Mouse (Mus musculus) large intestine, adult 2 months (tissue): ENCODE results near the gene Prkar2b. TPM values are rescaled to one million over a fixed set of nuclear protein-coding genes. Genes with fewer than 3 reads are reported as not detected.

Experiments
- DNase-seq: peaks from one replicate; pipeline ENCODE4 v3.0.0-alpha.2; 2012; ENCODE audit warnings: low read depth, low spot score
- WGBS: fragments of 180-500 bp; shearing (Covaris S2); methylation state at CpG from one replicate; pipeline ENCODE4 v1.1.7; 2018; 5-methylcytosine and 5-hydroxymethylcytosine counted together
- polyA plus RNA-seq: library from polyadenylated mRNA; depleted of rRNA; stranded (reverse); fragments of >200 nt; gene quantifications from 2 replicates; pipeline ENCODE4 v1.2.3, GENCODE M21; 2012; rRNA removed

The Prkar2b gene
- polyA plus RNA-seq: 1.3 and 1.7 TPM in 2 replicates

DNA sequence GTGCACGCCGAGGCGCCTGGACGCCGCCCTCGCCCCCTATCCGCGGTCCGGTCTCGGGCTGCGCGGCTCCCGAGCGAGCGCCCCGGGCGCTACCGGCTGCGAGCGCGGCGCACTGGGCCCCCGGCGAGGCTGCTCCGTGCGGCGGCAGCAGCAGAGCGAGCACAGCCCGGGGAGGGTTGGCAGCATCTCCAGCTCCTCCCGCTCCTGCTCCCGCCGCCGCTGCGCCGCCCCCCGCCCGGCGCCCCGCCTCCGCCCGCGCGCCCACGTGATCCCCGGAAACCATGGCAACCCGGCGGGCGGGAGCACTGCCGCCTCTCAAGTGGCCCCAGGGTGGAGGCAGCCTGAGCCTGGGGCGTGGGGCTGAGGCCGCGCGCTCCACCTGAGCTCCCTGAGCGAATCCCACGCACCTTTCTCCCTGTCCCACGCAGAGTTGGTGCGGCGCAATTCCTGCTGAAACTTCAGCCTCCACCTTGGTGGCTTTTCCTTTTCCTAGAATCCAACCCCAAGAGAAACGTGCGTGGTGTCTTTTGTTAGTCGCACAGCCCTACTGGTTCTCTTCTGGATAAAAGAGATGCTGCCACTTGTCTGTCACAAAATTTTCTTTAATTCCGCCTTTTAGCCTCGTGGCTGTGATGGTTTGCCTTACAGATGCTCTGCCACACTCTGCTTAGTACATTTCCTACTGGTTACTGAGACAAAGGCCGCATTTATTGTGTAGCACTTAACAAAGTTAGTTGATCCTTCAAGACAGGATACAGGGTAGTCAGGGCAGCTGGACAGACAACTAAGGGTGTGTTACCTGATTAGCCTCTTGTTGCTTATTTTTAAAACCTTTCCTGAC, at the start of gene Prkar2b:
Prkar2b (minus strand) TSS at position 207 of the 841 bp plus-strand sequence.
- 2% methylated on average over 61 of the region's 64 CpGs for WGBS
- peak; percentile 22 for DNase-seq

DNA sequence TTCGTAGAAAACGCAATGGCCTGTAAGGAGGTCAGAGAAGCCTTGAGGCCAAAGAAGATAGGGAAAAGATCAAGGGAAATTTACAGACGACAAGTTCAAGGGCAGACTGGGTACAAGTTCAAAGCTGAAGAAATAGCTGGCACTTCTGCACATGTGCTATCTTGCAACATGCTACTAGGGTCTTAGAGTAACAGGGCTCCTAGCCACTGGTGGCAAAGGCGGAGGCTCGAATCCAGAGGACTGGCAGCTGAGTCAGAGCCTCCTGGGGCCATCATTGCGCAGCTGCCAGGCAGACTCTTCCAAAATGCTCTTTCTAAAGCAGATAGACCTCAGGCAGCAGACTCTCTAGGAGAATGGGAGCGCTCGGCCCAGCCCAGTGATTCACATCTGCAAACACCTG, 48.1 kb upstream of the Prkar2b start:
- 92% methylated on average over 8 of the region's 8 CpGs for WGBS
- DNase-seq: no peak

DNA sequence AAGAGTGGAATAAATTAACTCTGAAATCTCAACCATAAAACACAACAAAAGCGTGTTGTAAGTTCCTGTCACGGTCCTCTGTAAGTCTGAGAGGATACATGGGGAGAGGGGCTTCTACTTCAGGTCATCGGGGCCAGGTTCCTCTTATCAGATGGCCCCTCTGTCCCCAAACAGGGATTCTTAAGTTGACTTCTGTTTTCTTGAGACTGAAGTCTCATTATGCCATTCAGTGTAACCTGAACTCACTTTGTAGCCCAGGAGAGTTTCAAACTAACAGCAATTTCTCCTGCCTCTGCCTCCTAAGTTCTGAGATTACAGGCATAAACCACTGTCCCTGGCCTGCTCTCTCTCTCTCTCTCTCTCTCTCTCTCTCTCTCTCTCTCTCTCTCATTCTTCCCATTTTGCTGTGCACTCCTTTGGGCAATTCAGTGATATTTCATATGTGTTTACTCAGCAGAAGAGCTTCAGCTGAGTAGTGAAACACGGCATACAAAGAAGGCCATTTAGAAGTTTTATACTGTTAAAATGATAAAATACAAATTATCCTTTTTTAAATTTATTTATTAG, 43.9 kb upstream of the Prkar2b start:
- 73% methylated on average over 4 of the region's 4 CpGs for WGBS

DNA sequence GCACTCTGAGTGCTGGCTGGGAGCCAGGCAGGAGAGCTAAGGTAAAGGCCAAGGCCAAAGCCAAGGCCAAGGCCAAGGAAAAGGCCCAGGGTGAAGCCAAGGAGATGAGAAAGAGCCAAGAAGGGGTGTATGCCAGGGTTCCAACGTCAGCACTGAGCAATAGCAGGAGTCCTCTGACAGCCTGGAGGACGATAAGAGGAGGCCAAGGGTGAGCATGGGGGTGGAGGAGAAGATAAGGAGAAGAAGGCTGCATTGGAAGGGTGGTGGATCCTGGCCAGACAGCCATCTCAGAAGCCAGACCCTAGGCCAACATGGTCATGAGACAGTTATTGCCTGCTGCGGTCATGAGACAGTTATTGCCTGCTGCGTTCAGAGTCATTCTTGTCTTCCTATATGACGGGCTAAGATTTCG, 43.4 kb upstream of the Prkar2b start:
- 78% methylated on average over 6 of the region's 6 CpGs for WGBS
- DNase-seq: no peak

More for the DNA sequence above, 43.9 kb upstream of the Prkar2b start:
- DNase-seq: no peak

DNA sequence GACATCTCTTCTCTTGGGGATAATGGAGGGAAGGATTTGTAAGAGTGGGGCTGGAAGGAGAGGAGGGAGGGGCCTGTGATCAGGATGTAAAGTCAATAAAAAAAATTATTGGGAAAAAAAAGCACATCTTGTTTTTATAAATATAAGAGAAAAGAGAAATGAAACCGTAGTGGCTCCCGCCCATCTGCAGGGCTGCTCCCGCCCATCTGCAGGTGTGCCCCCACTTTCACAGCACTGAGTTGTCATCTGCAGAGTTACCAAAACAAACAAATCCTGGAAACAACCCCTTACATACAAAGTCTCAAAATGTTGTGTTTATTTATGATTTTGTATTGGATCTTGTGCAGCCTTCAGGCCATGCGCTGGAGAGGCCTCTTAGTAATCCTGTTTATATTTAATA, 40.2 kb upstream of the Prkar2b start:
- no peak for DNase-seq
- WGBS: 83% methylated on average over 4 of the region's 4 CpGs

DNA sequence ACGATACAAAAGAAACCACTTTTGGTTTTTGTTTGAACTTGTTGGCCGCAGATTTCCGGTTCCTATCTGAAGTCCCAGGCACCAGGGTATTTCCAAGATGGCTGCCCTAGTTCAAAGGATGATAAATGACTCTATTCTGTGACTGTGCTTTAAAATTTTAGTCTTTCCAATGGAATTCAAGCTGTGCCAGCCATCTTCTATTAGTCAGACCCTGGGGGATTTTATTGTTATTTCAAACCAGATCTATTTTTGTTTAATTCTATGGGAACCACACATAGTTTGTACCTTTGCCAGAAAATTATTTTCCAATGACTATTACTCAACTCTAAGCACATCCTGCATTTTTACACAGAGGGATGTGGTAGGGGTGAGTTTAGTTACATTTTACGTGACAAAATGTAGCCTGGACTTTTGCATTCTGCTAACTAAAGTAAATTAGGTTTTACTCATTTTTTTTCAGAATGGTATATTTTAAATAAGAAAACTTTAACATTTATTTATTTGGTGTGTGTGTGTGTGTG, 38.6 kb upstream of the Prkar2b start:
- no peak for DNase-seq
- 79% methylated on average over 4 of the region's 4 CpGs for WGBS

DNA sequence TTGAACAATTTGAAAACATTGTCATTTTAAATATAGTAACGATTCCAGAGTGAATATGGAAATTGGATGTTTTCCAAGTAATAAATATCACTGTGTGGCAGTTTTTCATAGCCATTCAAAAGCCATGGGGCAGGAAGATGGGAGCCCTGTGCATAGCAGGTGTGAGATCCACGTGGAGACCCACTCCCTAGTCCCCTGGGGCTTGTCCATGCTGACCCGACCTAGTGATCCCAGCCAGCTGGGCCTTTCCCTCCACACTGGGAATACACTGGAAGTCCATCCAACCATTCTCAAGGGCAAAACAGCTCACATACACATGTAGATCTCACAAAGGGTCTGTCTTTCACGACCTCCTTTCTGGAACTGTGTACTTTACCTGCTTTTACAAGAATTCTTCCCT, 37.5 kb upstream of the Prkar2b start:
- WGBS: 44% methylated on average over 4 of the region's 4 CpGs
- no peak for DNase-seq

DNA sequence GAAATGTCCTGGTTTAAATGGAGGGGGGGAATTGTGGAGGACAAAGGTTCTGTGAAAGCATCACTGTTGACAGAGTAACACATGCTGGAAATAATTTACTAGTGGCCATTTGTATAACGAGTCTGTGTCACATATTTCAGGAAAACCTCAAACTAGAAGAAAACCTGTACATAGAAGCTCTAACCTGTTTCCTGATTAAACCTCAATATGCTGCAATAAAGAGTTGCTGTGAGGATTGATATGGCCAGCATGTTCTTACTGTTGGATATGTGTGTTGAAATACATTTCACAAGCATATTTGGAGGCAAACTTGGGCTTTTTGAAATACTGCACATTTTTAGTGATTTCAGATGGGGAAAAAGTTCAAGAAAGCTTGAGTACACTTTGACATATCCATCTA, 36.0 kb upstream of the Prkar2b start:
- WGBS: 10% methylated on average over 1 of the region's 1 CpGs
- DNase-seq: no peak

DNA sequence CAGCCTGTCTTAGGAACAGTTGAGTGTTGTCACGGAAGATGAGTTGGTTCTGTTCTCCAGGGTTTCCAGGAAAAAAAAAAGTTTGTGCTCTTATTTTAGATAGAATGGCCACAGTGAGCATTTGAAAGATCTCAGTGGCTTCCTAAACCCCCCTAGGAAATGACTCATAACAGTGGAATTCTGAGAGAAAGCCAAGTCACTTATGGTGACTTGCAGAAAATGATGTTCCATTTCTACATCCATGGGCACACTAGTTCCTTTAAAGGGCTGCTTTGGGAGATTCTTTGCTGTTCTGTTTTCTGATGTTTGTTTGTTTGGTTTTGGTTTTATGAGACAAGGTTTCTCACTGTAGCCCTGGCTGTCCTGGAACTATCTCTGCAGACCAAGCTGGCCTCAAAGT, 34.1 kb upstream of the Prkar2b start:
- no peak for DNase-seq

DNA sequence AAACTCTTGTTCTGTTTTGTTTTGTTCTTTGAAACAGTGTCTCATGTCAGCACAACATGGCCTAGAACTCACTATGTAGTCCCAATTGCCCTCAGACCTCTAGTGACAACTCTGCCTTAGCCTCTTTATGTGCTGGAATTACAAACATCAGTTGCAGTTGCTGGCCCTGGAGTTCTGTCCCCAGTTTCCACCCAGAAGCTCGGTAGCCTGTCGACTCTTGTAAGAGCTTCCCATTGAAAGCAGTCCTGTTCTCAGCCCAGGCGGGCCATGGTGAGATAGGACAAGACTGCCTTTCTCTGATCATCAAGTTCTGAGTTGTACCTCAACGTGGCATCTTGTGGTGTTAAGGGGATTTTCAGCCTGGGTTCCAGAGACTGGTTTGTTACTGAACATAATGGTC, 31.4 kb upstream of the Prkar2b start:
- no peak for DNase-seq
- 93% methylated on average over 4 of the region's 4 CpGs for WGBS

More for the DNA sequence above, 34.1 kb upstream of the Prkar2b start:
- 74% methylated on average over 1 of the region's 1 CpGs for WGBS

DNA sequence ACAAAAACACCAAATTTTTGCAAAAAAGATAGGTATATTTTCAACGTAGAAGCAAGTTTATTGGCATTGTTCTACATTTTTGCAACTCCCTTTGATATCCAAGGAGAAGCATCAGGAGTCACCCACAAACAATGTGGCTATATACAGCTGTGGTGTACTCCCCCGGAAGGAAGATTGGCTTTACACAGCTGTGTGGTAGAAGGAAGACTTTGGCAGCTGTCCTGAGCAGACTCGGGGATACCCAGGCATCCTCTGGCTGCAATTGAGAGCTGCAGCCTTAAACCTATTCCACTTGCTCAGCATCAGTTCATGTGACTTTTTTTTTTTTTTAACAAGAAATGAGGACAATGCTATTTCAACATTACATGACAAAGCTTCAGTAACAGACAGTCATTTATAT, 27.5 kb upstream of the Prkar2b start:
- WGBS: 44% methylated on average over 3 of the region's 3 CpGs
- no peak for DNase-seq

DNA sequence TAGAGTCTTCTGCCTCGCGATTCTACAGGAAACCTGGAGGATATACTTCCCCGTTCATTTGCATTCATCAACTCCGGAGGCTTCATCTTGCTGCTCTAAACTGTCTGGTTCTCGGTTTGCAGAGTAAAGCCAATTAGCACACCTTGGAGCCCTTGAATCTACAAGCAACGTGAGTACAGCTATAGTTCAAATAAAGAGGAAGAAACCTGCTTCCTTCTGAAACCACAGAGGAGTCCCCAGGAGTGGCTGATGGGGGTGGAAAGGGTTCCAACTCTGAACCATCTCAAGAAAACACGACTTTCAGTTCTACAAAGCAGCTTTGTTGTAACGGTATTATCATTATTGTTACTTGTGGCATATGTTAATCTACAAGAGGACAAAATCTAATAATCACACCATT, 26.2 kb upstream of the Prkar2b start:
- no peak for DNase-seq
- 37% methylated on average over 8 of the region's 8 CpGs for WGBS

DNA sequence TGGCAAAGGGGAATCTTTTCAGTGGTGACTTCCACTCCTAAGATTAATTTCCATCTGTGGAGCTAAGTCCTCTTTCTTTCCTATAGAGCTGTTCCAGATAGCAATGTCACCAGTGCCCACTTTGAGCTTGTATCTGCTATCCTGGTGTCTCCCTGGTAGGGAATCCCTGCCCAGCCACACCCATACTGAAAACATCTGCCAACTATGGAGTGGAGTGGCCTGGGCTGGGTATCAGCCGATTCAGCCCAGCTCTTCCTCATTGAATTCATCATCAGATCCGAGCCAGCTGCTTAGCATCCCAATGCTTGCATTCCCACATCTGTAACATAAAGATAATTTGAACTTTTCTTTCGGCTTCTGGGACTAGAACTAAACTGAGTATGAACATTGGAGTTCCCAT, 25.8 kb upstream of the Prkar2b start:
- no peak for DNase-seq
- 28% methylated on average over 3 of the region's 3 CpGs for WGBS

DNA sequence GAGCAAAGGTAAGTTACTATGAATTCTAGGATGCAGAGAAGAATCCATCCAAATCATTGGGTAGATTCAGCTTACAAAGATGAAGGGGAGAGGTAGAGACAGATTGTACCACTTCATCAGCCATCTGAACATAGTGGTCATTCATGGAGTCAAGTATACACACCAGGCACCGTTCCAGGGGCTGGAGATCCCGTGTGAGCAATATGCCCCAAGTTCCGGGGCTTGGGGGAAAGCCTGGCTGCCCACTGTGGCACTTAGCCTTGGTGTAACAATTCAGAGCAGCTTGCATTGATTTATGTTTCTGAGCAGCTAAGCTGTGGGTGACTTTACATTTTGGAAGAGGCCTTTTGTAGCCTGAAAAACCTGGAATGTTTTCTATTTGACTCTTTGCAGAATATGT, 24.8 kb upstream of the Prkar2b start:
- WGBS: 84% methylated on average over 3 of the region's 3 CpGs
- no peak for DNase-seq

DNA sequence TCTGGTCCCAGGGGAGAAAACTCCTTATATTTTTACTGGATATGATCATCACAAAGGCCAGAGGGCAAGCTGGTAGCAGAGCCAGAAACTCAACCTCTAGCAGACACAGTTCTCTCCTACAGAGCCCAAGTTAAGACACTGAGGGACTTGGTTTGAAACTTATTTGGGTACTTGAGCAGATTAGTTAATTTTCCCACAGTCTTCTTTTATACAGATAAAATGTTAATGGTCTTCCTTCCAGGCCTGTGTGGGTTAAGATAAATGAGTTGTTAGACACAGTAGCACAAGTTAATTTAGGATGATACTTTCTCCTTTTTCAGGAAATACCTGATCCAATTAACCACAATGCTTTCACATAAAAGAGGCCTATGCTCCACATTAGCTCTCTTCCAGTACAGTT, 24.1 kb upstream of the Prkar2b start:
- no peak for DNase-seq

DNA sequence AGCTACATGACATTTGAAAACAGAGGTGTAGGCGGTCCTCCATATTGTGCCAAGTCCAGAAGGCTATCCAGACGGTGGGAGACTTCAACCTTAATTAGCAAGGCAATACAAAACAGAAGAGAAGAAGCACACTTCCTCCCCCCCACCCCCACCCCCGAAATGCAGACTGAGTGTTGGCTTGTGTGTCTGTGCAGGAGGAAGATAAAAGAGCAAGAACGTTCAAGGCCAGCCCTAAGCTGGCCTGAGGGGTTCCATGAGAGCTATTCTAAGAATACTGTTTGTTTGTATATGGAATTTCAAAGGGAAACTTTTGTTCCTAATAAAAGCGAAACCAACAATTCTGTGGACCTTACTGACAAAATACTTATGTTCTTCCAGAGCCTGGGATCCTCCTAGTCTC, 23.5 kb upstream of the Prkar2b start:
- no peak for DNase-seq
- WGBS: 52% methylated on average over 5 of the region's 5 CpGs

DNA sequence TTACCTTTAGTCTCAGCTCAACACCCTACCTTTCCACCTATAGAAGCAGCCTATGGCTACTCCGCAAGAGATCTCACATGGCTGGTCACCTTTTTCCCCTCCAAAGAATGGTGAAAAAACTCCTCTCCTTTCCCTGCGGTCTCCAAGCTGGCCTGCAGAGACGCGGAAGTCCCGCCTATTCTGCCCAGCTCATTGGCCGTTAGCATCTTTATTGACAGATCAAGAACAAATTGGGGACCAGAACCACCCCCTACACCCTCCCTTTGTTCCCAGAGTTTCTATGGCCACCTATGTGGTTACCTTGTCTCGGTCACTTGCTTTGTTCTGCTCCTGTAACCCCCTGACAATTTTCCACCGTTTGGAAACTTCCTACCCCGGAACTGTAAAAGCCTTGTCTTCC, 19.6 kb upstream of the Prkar2b start:
- no peak for DNase-seq
- 87% methylated on average over 9 of the region's 9 CpGs for WGBS

DNA sequence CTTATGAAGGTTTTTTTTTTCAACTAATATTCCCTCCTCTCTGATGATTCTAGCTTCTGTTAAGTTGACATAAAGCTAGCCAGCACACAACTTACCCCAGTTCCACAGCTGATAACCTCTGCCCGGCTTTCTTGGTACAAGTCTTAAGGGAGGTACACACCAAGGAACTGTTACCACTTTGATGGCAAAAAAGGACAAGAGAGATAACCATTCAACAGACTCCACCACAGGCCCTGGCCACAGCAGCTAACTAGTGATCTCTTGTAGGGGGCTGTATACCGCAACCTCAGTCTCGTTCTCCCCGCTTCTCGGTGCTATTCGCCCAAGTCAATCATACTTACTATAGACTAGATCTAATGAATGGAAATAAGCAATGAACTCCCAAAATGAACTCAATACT, 16.3 kb upstream of the Prkar2b start:
- DNase-seq: no peak
- WGBS: 97% methylated on average over 6 of the region's 6 CpGs

DNA sequence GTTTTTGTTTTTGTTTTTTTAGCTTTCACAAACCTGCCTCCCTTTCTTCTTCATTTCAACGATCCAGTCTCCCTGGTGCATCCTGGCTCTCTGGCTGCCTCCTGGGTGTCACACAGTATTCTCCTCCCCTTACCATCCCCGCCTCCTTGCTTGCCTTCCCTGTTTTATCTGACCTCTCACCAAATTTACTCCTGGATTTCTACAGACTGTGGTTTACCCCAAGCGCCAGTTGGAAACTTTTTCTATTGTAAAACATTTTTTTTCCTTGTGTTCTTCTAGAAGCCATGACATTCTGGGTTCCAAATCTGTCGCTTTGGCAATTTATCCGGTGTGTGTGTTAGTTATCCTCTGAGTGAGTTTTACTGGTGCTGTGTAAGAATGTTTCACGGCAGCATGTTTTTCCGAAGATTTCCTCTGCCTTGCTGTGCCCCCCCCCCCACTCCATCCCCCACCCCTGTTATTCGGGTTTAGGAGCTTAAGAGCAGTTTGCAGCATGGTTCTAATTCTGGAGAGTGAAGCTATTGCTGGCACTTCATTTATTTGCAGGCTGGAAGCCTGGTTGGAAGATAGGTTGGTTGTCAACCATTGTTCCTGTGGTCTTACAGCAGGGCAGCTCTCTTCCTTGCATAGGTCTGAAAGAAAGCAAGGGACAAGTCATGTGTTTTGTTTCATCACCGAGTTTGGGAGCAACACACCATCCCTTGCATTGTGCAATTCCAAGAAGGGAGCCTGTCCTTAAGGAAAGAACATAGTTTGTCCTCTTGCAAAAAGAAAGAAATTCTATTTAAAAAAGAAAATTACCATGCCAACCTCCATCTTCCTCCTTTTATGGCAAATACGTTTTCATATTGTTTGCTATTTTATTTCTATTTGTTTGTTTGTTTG, 15.0 kb upstream of the Prkar2b start:
- WGBS: 71% methylated on average over 10 of the region's 10 CpGs
- DNase-seq: no peak

DNA sequence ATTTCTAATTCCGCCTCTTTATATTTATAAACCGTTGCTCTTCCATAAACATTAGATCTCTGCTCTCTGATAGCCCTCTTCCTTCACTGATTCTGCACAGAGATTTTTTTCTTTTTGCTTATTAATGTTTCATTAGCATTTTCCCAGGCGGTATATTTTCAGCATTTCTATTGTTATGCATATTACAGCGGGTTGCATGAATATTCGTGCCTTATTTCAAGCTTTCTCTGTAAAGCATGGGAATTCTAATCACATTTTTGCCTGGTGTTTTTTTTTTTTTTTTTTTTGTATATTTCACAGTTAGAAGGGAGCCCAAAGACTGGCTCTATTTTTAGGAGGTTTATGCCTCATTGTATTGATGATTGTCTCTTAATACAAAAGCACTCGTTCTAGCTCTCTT, 13.2 kb upstream of the Prkar2b start:
- WGBS: 80% methylated on average over 6 of the region's 6 CpGs
- no peak for DNase-seq
